Mouse (Mus musculus) heart, postnatal 14 days (tissue): Measurements from ENCODE around the gene Gm30191. TPM values are rescaled to one million over a fixed set of nuclear protein-coding genes. Genes with fewer than 3 reads are reported as not detected.
"Not testable (repeated sequence)": the region's sequence is repeated elsewhere in the genome, so short reads cannot be mapped to it uniquely, and the experiment has no call there.

Experiments used
- DNase-seq, 2 experiments: peaks; one replicate each; pipeline ENCODE4 v3.0.0; 2021 to 2022
- intact Hi-C: fragments of 180-260 bp; cut with DNase I; formaldehyde crosslinking; loops from one replicate; pipeline ENCODE4 v1.15.1; 2025
- total RNA-seq, 2 experiments: library from RNA; stranded (reverse); gene quantifications; 2 replicates each; pipeline ENCODE4 v1.2.3; 2021

Gm30191 gene
- total RNA-seq, 2 experiments from 2014 or later, result not detected

DNA sequence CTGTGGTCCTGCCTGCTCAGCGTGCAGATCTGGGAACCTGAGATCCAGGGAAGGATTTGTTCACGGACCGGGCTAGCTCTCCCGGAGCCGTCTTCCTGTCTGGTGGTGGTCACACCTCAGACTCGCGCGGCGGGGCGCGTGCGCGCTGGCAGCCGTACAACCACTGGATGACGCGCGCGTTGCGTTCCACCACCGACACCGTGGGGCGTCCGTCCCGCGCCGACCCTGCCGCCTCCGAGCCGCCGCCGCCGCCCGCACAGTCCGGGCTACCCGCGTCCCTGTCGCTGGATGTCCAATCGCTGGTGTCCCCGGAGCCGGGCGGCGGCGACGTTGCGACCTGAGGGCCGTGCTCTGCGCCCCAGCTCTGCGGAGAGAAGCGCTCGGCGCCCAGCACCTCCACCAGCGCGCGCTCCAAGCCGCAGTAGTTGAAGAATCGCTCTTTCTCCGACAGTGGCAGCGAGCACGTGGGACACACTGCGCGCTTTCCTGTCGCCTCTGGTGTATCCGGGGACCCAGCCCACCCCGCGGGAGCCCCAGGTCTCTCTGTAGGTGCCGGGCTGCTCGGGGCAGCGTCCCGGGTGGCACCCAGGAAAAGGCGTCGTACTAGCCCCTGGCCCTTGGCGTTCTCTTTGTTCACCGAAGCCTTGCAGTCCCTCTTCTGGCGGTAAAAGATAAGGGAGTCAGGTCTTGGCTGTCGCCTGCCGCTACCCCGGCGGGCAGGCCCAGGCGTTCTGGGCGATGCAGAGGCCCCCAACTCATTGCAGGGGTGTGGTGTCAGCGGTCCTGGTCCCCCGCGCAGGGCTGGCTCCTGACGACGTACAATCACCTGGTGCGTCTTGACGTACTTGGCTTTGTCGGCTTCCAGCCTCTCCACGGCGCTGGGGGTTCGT lies 4.8 kb downstream of the Gm30191 start:
- DNase-seq, result peak; percentile 49 to 51
- intact Hi-C loops, result loop anchor here (10.0 kb wide), 1 partner anchor 223 kb away; no protein-coding TSS in a partner anchor

DNA sequence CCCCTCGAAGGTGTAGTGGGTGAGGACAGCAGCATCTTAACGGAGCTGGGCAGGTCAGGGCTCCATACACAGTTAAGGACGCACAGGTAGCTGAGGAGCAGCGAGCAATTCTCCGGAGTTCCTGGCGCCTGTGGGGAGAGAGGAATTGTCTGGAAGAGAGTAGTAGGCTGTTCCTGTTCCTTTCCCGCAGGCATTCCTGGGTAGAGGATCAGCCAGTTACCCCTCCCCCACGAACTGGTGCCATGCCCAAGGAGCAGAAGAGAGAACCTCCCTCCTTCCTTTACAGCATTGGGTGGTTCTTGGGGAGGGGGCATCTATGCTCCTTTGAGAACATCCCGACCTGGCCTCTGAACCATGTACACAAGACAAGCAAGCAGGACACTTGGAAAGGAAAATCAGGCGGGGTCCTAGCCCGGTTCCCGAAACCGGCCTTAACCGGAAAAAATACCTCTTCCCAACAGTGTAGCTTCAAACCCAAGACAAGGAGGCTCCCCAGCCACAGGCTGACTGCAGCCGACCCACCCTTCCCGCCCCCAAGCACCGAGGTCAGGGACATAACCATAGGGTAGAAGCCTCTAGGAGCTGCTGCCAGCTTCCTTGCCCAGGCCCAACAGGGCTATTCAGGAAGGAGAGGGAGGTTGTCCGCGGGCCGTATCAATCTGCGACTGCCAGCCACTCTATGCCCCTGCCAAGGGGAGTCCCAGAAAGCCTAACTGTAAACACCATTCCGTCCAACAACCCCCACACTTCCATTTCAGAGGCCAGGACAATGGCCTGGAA lies 5.6 kb downstream of the Gm30191 start:
- DNase-seq, result no peak
- intact Hi-C loops, result loop anchor here (10.0 kb wide), 1 partner anchor 222 kb away; no protein-coding TSS in a partner anchor

DNA sequence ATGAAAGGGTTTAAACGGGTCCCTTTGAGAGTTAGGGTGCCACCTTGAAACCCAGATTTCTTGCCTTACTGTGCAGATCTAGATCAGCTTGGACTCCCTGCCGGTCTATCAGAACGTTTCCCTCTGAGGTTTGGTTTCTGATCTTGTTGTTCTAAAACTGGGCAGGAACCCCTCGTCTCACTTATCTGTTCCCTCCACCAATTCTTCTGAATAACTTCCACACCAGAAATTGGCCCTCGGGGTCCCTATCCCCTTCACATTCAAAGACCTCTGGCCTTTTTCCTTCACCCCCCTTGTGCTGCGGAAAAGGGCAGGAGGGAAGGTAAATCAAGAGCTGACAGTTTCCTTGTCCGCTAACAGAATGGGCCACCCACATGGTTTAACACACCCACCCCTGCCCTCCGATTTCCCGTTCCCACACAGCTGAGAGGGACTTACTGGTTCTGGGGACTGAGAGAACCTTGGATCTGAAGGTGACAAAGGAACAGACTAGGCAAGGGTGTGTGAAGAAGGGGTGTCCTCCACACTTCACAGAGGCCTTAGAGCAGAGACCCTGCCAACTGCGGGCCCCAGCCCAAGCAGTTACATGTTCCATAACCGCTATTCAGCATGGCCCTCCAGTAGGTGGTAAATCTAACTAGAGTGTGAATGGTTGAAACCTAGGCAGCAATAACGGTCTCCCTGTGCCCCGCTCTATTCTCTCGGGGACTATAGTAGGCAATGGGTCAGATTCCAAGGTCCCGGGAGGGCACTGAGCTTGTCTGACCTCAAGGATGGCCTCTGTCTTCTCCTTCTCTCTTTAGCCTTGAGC lies 6.4 kb downstream of the Gm30191 start:
- intact Hi-C loops, result loop anchor here (10.0 kb wide), 1 partner anchor 222 kb away; no protein-coding TSS in a partner anchor

DNA sequence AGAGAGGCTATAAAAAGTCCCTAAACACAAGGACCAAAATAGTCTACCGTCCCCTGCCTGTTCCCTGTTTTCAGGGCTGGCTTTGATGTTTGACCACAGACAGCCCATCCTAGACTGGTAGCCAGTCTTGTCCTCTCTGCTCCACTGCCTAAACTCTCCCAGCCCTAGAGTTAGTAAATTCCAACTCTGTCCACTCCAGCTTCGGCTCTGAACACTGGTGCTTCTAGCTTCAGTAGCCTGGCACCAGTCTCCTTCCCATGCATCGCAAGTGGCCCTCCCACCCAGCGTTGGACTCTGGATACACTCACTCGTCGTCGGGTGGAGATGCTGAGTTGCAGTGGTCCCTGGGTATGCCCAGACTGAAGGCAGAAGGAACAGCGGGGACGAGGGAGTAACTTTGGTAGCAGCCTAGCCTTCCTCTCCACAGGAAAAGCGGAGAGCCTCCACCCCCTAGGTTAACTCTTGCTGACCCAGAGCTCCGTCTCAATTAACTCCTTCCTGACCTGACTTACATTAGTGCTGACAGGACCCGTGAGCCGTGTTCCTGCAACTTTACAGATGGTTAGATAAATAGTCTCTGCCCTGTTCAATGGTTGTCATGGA lies 7.1 kb downstream of the Gm30191 start, which contains the start of gene Grrp1:
Gene Grrp1, minus strand, starts transcription at position 385 of the 603 bp plus-strand sequence.
- intact Hi-C loops, result loop anchor here (10.0 kb wide), 1 partner anchor 221 kb away; no protein-coding TSS in a partner anchor
- peak in 1 of 2 experiments; percentile 35 for DNase-seq

More for the DNA sequence above, 6.4 kb downstream of the Gm30191 start:
- DNase-seq, result no peak

DNA sequence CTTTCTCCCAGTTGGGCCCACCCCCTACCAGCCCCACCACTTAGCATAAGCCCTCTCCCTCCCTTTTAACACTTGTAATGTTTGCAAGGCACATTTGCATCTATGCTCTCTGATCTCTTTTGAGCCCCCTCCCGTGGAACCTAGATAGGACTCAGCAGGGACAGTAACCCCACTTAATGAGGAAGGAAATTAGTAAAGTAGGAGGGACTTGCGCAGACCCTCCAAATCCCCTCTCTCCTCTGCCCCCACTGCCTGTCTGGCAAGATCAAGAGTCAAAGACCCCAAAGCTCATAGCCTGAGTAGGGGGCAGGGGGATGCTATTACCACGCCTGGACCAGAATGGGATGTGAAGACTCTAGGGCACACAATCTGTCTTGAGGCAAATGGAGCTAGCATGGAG lies 8.1 kb downstream of the Gm30191 start:
- DNase-seq, result no peak
- intact Hi-C loops, result loop anchor here (10.0 kb wide), 1 partner anchor 220 kb away; no protein-coding TSS in a partner anchor

DNA sequence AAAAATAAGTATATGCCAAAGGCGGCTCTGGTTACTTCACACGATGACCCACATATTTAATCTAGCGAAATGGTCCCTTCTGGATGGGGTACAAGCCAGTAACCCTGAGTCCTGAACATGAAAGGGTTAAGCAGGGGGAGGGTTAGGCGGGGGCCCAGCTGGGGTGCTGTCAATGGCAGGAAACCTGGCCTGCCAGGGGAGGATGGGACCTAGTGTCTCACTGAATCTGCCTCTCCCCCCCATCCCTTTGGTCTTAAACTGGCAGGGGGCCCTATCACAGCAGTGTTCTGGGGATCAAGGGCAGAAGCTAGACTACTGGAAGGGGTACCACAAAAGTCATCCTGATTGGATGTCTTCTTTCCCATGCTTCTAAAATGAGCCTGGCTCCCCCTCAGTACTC lies 9.1 kb downstream of the Gm30191 start:
- intact Hi-C loops, result loop anchor here (10.0 kb wide), 1 partner anchor 219 kb away; no protein-coding TSS in a partner anchor
- no peak for DNase-seq

DNA sequence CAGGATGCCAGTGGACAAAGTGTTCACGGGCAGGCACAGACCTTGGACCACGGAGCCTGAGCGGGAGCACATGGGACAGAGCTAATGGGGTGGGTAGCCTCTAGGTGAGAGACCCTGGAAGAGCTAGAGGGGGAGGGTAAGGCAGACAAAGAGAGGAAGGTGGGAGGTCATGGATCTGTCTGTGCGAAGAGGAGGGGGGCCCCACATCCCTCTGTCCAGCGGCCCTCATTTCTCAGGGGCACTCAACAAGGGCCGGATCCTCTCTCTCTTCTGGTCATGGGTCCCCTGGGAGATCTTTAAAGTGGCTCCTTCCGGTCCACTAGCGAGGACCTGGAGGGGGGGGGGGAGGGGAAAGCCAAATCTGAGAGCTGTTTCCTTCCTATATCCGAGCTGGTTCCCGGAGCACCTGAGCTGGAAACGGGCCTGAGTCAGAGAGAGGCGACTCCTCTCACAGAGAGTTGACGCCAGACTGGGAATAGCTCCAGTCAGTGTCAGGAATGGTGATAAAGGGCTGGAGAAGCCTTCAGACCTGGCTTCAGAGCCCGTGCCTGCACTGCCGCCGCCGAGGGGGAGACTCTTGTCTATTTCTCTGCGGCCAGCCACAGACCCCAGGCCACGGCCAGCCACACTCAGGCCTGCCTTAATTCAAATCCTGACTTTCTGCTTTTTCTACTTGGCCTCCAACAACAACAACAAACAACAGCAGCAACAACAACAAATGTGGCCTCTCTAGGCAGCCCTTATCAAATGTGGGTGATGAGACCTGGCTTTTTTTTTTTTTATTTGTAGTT lies 9.9 kb downstream of the Gm30191 start:
- intact Hi-C loops, result loop anchor here (10.0 kb wide), 1 partner anchor 218 kb away; no protein-coding TSS in a partner anchor
- peak; percentile 45 to 67 for DNase-seq

DNA sequence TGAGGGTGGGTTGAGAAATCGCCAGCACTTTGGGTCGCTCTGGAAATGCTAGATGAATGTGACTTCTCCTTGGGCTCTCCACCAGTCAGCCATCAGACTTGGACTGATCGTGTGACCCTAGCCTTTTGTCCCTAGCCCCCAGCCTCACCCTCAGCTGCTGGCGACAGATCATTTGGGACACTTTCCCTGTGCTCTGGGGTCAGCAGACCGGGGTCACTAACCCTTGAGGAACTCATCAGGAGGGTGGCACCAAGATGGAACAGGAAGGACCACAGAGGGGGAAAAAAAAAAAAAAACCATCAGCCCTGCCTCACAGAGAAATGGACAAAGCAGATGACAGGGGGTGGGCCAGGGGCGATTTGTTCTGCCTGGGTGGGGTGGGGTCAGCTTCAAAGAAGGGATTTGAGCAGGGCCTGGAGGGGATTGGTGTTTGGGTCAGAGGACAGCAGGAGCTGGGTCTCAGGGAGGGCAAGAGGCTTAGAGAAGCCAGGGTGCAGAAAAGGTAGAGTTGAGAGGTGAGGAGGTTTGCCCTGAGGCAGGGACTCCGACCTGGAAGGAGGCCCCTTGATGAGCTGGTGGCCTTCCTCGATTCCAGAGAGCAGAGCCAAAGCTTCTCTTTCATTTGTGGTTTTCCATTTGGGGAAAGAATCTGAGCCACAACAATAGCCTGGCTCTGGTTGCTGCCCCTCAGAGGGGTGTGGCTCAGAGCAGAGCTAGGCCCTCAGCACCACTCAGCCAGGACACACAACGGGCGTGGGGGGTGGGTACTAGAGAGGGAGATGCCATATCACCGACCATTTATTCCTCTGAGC lies 10.7 kb downstream of the Gm30191 start:
- intact Hi-C loops, result loop anchor here (10.0 kb wide), 1 partner anchor 217 kb away; no protein-coding TSS in a partner anchor
- DNase-seq, result no peak

DNA sequence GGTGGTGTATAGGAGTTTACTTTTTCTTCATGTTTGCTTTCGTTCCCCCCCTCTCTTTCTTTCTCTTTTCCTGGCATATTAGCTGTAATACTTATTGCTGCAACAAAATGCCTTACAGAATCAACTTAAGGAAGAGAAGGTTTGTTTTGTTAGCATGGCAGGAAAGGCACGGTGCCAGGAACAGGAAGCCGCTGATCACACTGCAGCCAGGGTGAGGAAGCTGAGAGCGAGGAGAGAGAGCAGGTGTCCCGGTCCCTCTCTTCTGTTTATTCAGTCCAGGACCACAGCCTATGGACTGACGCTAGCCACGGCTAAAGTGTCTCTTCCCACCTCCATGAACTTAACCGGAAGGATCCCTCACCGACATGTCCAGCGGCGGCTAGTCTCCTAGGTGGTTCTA lies 11.6 kb downstream of the Gm30191 start:
- no peak for DNase-seq
- intact Hi-C loops, result loop anchor here (10.0 kb wide), 1 partner anchor 216 kb away; no protein-coding TSS in a partner anchor

DNA sequence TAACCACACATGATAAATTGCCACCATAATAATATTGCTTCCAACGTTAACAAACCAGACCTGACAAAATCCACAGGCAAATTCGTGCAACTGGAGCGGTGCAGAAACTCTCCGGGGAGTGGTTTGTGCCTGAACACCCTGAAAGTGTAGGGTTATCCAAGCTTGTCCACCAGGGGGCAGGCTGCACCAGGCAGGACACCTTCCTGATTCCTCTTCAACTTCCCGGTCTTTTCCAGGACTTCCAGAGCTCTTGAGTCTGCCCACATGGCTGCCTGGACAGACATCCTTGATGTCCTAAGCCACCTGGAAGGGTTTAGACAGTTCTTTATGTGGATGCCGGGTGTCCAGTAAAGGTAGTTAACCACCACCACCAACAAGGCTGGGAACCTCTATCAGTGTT lies 16.5 kb downstream of the Gm30191 start:
- intact Hi-C loops, result loop anchor here (2.0 to 5.0 kb wide), 2 partner anchors 30 to 124 kb away; no protein-coding TSS in a partner anchor
- DNase-seq, result peak; percentile 66 to 80

DNA sequence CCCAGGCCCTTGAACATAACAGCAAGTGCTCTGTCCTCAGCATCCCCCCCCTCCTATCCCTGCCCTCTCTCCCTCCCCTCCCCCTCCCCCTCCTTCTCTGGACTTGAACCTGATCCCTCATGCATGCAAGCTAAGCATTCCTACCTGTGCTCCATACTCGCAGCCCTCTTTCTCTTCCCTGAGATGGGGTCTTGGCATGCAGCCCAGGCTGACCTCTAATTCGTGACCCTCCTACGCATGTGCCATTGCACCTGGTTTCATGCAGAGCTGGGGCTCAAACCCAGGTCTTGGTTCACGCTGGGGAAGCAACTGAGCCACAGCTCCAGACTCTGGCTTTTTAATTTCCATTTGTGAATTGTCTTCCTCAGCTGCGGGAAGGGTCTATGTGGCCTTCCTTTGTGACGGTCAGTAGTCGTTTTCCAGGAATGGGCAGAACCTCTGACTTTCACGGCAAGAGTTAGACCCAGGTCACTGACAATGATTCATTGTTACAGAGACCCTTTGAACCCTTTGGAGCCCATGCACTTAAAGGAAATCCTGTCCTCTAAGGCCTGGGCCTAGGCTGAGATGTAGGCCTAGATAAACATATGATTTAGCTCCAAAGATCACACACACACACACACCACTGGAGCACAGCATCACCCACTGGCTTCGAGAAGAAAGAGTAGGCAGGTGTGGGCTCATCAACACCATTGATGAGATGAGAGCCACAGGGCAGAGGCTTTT lies 19.3 kb downstream of the Gm30191 start:
- DNase-seq, result no peak
- intact Hi-C loops, result loop anchor here (5.0 kb wide), 1 partner anchor 79 kb away; the partner anchor contains the start of gene Cep85

DNA sequence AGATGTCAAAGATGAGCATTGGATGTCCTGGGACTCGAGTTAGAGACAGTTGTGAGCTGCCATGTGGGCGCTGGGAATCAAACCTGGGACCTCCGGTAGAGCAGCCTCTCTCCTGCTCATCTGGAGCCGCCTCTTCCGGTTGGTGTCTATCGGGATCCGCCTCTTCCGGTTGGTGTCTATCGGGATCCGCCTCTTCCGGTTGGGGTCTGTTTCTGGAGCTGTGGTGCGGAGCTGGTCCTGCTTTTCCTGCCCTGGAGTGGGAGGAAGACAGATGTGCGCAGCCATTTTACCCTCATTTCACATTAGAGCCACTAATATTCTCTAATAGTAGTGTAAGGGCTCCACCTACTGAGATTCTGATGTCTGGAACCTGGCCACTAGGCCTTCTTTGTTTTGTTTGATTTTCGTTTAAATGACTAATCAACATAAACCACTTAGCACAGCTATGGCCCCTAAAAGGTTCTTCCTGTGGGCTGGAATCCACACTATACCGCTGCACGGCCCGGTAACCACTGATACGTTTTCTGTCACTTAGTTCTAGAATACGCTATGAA lies 21.4 kb downstream of the Gm30191 start:
- no peak for DNase-seq
- intact Hi-C loops, result loop anchor here (2.0 to 5.0 kb wide), 2 partner anchors 19 to 81 kb away; partner anchors contain the start of gene Cep85

DNA sequence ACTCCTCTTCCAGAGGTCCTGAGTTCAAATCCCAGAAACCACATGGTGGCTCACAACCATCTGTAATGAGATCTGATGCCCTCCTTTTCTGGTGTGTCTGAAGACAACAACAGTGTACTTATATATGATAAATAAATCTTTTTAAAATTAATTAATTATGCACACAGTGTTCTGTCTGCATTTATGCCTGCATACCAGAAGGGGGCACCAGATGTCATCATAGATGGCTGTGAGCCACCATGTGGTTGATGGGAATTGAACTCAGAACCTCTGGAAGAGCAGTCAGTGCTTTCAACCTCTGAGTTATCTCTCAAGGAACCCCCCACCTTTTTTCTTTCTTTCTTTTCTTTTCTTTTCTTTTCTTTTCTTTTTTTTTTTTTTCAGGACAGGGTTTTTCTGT lies 22.9 kb downstream of the Gm30191 start:
- intact Hi-C loops, result loop anchor here (2.0 to 5.0 kb wide), 2 partner anchors 21 to 82 kb away; partner anchors contain the start of gene Cep85
- not testable (repeated sequence) for DNase-seq

DNA sequence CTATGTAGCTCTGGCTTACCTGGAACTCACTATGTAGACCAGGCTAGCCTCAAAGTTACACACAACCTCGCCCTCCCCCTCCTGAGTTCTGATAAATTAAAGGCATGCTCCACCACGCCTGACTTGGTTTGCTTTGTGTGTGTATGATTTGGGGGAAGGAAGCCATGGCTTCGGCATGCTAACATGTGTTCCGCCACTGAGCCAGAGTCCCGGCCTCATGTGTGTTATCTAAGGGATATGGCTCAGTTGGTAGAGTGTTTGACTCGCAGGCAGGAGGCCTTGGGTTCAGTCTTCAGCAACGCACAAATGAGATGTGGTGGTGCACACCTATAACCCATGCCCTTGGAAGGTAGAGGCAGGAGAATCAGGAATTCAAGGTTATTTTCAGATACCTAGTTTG lies 25.2 kb downstream of the Gm30191 start:
- intact Hi-C loops, result no loop called here
- no peak for DNase-seq

DNA sequence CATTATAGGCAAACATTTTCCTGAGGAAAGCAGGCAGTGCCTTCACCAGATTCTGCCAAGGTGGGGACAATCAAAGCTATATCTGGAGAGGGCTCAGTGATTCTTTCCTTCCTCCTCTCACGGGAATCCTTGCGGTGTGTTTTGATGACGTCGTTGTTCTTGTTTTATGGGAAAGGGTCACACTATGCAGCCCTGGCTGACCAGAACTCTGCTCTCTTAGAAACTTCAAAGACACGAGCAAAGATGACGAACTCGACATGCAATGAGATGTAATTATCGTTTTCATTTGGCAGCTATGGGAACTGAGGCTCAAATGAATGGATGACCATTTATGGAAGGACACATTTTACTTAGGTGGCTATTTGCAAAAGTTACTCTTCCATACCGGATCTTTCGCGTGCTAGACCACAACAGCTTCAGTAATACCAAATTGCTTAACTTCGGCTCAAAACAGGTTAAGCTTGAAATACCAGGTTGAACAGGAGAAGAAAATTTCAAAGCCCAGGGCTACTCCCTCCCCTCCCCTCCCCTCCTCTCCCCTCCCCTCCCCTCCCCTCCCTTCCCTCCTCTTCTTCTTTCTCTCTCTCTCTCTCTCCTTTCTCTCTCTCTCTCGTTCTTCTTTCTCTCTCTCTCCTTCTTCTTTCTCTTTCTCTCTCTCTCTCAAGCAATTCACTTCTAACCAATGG lies 26.1 kb downstream of the Gm30191 start:
- intact Hi-C loops, result no loop called here
- DNase-seq, result no peak
